Comparison of ENCODE assay signal across 29 mouse cellular contexts in the genomic region with DNA sequence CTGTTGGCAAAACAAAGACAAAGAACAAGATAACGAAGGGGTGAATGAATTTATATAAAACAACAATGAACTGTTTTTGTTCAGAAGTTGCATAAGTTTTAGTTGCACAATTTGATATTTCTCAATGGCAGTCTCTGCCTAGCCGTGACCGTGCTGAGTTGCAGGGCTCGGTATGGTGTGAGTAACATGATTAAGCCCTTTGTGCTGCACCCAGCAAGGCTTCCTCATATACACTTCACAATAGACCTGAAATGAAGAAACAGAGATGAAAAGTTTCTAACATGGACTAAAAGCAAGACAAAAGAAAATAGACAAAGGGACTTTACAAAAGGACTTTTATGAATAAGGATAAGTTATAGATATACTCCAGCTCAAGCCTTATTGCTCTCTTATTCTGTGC.
DNase-seq lines count a peak whose midpoint lies in the region; ATAC-seq lines count a peak whose summit lies in the region.
"Had no signal": no experiment of that assay in that cellular context is flagged by ENCODE, and none has a peak within 500 bp of the region (broad histone marks: within the 10 kb centered on the region; RNA-seq: fewer than 3 reads in every experiment).

No protein-coding gene starts in this region.

- no peaks in the 10 kb centered on the region for H3K9me3 ChIP-seq in hindbrain, embryonic 11.5 days (ENCODE audit: control insufficient read depth, low read length)
- H3K9me3 ChIP-seq in hindbrain, embryonic 12.5 days (replicated peaks) = no peaks in the 10 kb centered on the region
- H3K9me3 ChIP-seq: embryonic facial prominence, embryonic 15.5 days; forebrain, embryonic 13.5 days; hindbrain, embryonic 10.5 days; limb, embryonic 13.5 days; lung, embryonic 15.5 days; megakaryocyte, embryonic 14.5 days; neural tube, embryonic 13.5 days had no signal

- H3K4me3 ChIP-seq in hindbrain, embryonic 11.5 days (ENCODE audit: low read depth, low read length) = no peak overlapping the region
- H3K4me3 ChIP-seq in hindbrain, embryonic 12.5 days = no peak overlapping the region
- H3K4me3 ChIP-seq: embryonic facial prominence, embryonic 15.5 days; forebrain, embryonic 13.5 days; hindbrain, embryonic 10.5 days; limb, embryonic 13.5 days; lung, embryonic 15.5 days; megakaryocyte, embryonic 14.5 days; neural tube, embryonic 13.5 days had no signal

- ATAC-seq in hindbrain, embryonic 11.5 days (ENCODE audit: low FRiP score) = 0 out of 2 replicates have a peak, but pooled peaks have one; percentile 61
- ATAC-seq in hindbrain, embryonic 12.5 days (ENCODE audit: low FRiP score) = no peak
- no peak for ATAC-seq in CD4-positive, CD25-positive, alpha-beta regulatory T cell, adult 4 months
- ATAC-seq: forebrain, embryonic 13.5 days; hindbrain, postnatal 0 days; intestine, embryonic 16.5 days had no signal

- H3K4me2 ChIP-seq in hindbrain, embryonic 11.5 days (replicated peaks; ENCODE audit: low read depth, low read length) = no peak overlapping the region
- H3K4me2 ChIP-seq in hindbrain, embryonic 12.5 days (replicated peaks) = no peak overlapping the region
- H3K4me2 ChIP-seq: embryonic facial prominence, embryonic 15.5 days; forebrain, embryonic 13.5 days; limb, embryonic 13.5 days; liver, embryonic 11.5 days; lung, embryonic 15.5 days; neural tube, embryonic 13.5 days had no signal

- no peaks in the 10 kb centered on the region for H3K27me3 ChIP-seq in hindbrain, embryonic 11.5 days (ENCODE audit: control insufficient read depth, insufficient read depth, low read length)
- H3K27me3 ChIP-seq in hindbrain, embryonic 12.5 days = no peaks in the 10 kb centered on the region
- H3K27me3 ChIP-seq: embryonic facial prominence, embryonic 15.5 days; forebrain, embryonic 13.5 days; limb, embryonic 13.5 days; lung, embryonic 15.5 days; megakaryocyte, embryonic 14.5 days; neural tube, embryonic 13.5 days had no signal

- peak; percentile 4 for DNase-seq in adrenal gland, adult 8-10 months
- DNase-seq in adrenal gland, adult 18-20 months (ENCODE audit: low spot score in 2 of 2) = no peak
- no peak for DNase-seq in hindbrain, embryonic 11.5 days (ENCODE audit: low spot score)
- DNase-seq in 416B (ENCODE audit: low read depth) = peak; percentile 46
- peak; percentile 52 for DNase-seq in retina, embryonic 14.5 days (ENCODE audit: low spot score)
- DNase-seq: cerebellum, adult 8-10 months; cerebellum, postnatal 36 days; embryo, embryonic 11 days; gastrocnemius, postnatal 14 days; heart, postnatal 14 days; kidney, adult 8-10 months; kidney, postnatal 4 days; lung, postnatal 4 days; right cerebral cortex, postnatal 25 days; spleen, adult 18-20 months; thymus, postnatal 14 days had no signal

- WGBS in hindbrain, embryonic 11.5 days = 54% methylated on average over 4 of the region's 4 CpGs
- WGBS in hindbrain, embryonic 12.5 days = 52% methylated on average over 4 of the region's 4 CpGs

- no peaks in the 10 kb centered on the region for H3K36me3 ChIP-seq in hindbrain, embryonic 11.5 days (ENCODE audit: control insufficient read depth, insufficient read depth, low read length)
- no peaks in the 10 kb centered on the region for H3K36me3 ChIP-seq in hindbrain, embryonic 12.5 days
- H3K36me3 ChIP-seq: embryonic facial prominence, embryonic 15.5 days; hindbrain, embryonic 10.5 days; limb, embryonic 13.5 days; lung, embryonic 15.5 days; neural tube, embryonic 13.5 days had no signal

- no peak overlapping the region for H3K27ac ChIP-seq in hindbrain, embryonic 11.5 days (ENCODE audit: low read depth, low read length)
- H3K27ac ChIP-seq in hindbrain, embryonic 12.5 days = no peak overlapping the region
- H3K27ac ChIP-seq: embryonic facial prominence, embryonic 15.5 days; forebrain, embryonic 13.5 days; hindbrain, embryonic 10.5 days; hindbrain, postnatal 0 days; kidney, postnatal 0 days; limb, embryonic 13.5 days; lung, embryonic 15.5 days; neural tube, embryonic 13.5 days had no signal

- no peak overlapping the region for H3K9ac ChIP-seq in hindbrain, embryonic 11.5 days (ENCODE audit: low read depth, low read length)
- no peak overlapping the region for H3K9ac ChIP-seq in hindbrain, embryonic 12.5 days
- H3K9ac ChIP-seq: embryonic facial prominence, embryonic 15.5 days; forebrain, embryonic 13.5 days; limb, embryonic 13.5 days; lung, embryonic 15.5 days; neural tube, embryonic 13.5 days had no signal

- H3K4me1 ChIP-seq in hindbrain, embryonic 11.5 days (replicated peaks; ENCODE audit: control insufficient read depth, insufficient read depth, low read length) = no peaks in the 10 kb centered on the region
- H3K4me1 ChIP-seq in hindbrain, embryonic 12.5 days = no peaks in the 10 kb centered on the region
- H3K4me1 ChIP-seq: embryonic facial prominence, embryonic 15.5 days; forebrain, embryonic 13.5 days; limb, embryonic 13.5 days; lung, embryonic 15.5 days; megakaryocyte, embryonic 14.5 days; neural tube, embryonic 13.5 days had no signal

Comparison
In these comparisons a context has a peak if more than half of its experiments do, and no peak if none do; other contexts are left out.
1. DNase-seq: peak in adrenal gland, adult 8-10 months (single experiment), 416B (single experiment) and retina, embryonic 14.5 days (single experiment); none in adrenal gland, adult 18-20 months (0 of 2) and hindbrain, embryonic 11.5 days (single experiment).